Mouse (Mus musculus) forebrain, embryonic 12.5 days (tissue): ENCODE results near the gene Pik3r1. TPM values are rescaled to one million over a fixed set of nuclear protein-coding genes. Genes with fewer than 3 reads are reported as not detected.

Experiments used
- ATAC-seq: fragments of 200-750 bp; cut with Nextera tagmentation; 2 replicates; pipeline ENCODE4 v1.8.0; 2017; ENCODE audit warnings: moderate TSS enrichment; ENCODE audit not compliant: low FRiP score
- H3K27ac ChIP-seq: fragments of 300-500 bp; sonication (generic); 2 replicates; pipeline ENCODE4 v1.5.1; 2016; ENCODE audit warnings: mild to moderate bottlenecking
- H3K27me3 ChIP-seq: fragments of 300-500 bp; sonication (generic); 2 replicates; pipeline ENCODE4 v1.6.1; 2016; ENCODE audit warnings: mild to moderate bottlenecking
- H3K36me3 ChIP-seq: fragments of 300-500 bp; sonication (generic); replicated peaks from 2 replicates; pipeline ENCODE4 v1.6.1; 2016; ENCODE audit warnings: mild to moderate bottlenecking
- H3K4me1 ChIP-seq: fragments of 300-500 bp; sonication (generic); 2 replicates; pipeline ENCODE4 v1.6.1; 2016
- H3K4me2 ChIP-seq: fragments of 300-500 bp; sonication (generic); 2 replicates; pipeline ENCODE4 v1.6.1; 2016; ENCODE audit warnings: mild to moderate bottlenecking, moderate library complexity
- H3K4me3 ChIP-seq: fragments of 300-500 bp; sonication (generic); replicated peaks from 2 replicates; pipeline ENCODE4 v1.5.1; 2016; ENCODE audit warnings: mild to moderate bottlenecking
- H3K9ac ChIP-seq: fragments of 300-500 bp; sonication (generic); 2 replicates; pipeline ENCODE4 v1.6.1; 2016; ENCODE audit warnings: mild to moderate bottlenecking
- H3K9me3 ChIP-seq: fragments of 300-500 bp; sonication (generic); 2 replicates; pipeline ENCODE4 v1.6.1; 2016
- WGBS: fragments of 180-500 bp; shearing (Covaris S2); methylation state at CpG from one replicate; pipeline ENCODE4 v1.1.7; 2016; 5-methylcytosine and 5-hydroxymethylcytosine counted together
- polyA plus RNA-seq: library from polyadenylated mRNA; unstranded; fragments of >200 nt; fragmentation: Nextera tagmentation; extraction: Ambion mirVana; gene quantifications from 2 replicates; pipeline ENCODE4 v1.2.1, GENCODE M21; 2016

The Pik3r1 gene
- polyA plus RNA-seq, 1 experiment from 2014 or later: 20.4 TPM

DNA sequence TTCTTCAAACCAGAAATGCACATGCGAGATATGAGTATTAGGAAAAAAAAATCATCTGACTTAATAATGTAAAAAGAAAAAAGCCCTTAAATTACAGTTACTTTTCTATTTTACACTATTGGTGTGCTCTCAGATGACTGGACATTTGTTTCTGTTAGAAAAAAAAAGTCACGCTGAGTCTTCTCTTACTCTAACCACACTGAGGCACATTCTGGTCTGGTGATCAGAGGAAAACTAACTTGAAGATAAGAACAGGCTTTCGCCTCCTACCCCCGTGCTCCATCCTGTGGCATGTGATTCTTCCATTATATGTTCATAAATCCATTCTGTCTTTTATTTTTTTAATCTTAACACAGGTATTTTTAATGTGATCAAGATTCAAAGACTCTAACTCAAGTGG lies 30.5 kb upstream of the Pik3r1 start:
- Histone ChIP-seq H3K4me1 (peaks cover 18% of the 10 kb centered on the region), H3K4me3 (no peak overlapping the region), H3K9me3 (no peaks in the 10 kb centered on the region), H3K27ac (no peak overlapping the region), H3K36me3 (no peaks in the 10 kb centered on the region), H3K9ac (no peak overlapping the region), H3K27me3 (peaks cover 8% of the 10 kb centered on the region; the same call in 1 of the 2 replicates), H3K4me2 (no peak overlapping the region)
- 90% methylated on average over 4 of the region's 4 CpGs for WGBS
- ATAC-seq: no peak

DNA sequence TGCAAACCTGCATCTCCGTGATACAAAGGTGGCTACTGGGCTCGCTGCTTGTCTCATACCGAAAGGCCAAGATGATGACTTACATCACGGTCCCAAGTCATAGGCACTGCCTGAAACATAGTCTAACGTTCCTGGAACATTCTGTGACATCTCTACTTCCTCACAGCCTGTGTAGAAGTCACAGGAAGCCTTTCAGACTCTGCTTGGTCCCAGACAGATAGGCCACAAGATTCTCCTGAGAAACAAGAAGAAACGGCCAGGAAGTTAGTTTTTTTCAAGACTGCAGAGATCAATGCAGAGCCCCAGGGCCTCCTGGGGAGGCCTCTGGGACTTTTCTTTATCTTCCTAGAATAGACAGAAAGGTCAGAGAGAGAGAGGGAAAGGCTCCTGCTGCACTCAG lies 29.0 kb upstream of the Pik3r1 start:
- H3K4me3 ChIP-seq: no peak overlapping the region
- WGBS: 46% methylated on average over 6 of the region's 6 CpGs
- no peak for ATAC-seq

DNA sequence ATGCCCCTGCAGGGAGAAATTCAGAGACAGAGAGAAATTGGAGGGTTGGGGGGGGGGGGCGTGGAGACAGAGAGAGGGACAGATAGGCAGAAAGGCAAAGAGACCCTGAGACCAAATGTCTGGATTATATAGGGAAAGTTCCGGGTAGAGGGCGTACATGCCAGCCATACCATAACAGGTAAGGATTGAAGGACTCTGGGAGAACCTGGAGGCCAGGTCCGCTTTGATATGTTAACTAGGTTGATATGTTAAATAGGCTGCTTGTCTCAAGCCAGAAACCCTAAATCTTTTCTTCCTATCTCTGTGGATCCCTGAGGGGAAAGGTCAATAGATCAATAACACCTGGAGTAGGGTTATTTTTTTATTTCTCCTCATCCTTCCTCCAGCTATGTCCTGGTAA lies 17.7 kb upstream of the Pik3r1 start:
- Histone ChIP-seq H3K4me2 (no peak overlapping the region), H3K4me1 (no peaks in the 10 kb centered on the region), H3K27me3 (no peaks in the 10 kb centered on the region), H3K9me3 (no peaks in the 10 kb centered on the region), H3K36me3 (no peaks in the 10 kb centered on the region), H3K27ac (no peak overlapping the region), H3K9ac (no peak overlapping the region), H3K4me3 (no peak overlapping the region)
- 87% methylated on average over 3 of the region's 4 CpGs for WGBS
- no peak for ATAC-seq

More for the DNA sequence above, 29.0 kb upstream of the Pik3r1 start:
- no peak overlapping the region for H3K4me2 ChIP-seq
- H3K9me3 ChIP-seq: no peaks in the 10 kb centered on the region
- H3K9ac ChIP-seq: no peak overlapping the region
- peaks cover 8% of the 10 kb centered on the region; the same call in 1 of the 2 replicates for H3K27me3 ChIP-seq
- H3K4me1 ChIP-seq: peaks cover 17% of the 10 kb centered on the region
- no peaks in the 10 kb centered on the region for H3K36me3 ChIP-seq
- no peak overlapping the region for H3K27ac ChIP-seq

GRCm38 (mm10) chr13:101784651-101785289 lies 16.8 kb upstream of the Pik3r1 start:
- H3K4me2 ChIP-seq: no peak overlapping the region
- H3K9me3 ChIP-seq: no peaks in the 10 kb centered on the region
- H3K36me3 ChIP-seq: no peaks in the 10 kb centered on the region
- no peak overlapping the region for H3K4me3 ChIP-seq
- no peaks in the 10 kb centered on the region for H3K4me1 ChIP-seq
- no peak overlapping the region for H3K27ac ChIP-seq
- ATAC-seq: no peak
- WGBS: 97% methylated on average over 13 of the region's 13 CpGs
- no peak overlapping the region for H3K9ac ChIP-seq
- no peaks in the 10 kb centered on the region for H3K27me3 ChIP-seq

DNA sequence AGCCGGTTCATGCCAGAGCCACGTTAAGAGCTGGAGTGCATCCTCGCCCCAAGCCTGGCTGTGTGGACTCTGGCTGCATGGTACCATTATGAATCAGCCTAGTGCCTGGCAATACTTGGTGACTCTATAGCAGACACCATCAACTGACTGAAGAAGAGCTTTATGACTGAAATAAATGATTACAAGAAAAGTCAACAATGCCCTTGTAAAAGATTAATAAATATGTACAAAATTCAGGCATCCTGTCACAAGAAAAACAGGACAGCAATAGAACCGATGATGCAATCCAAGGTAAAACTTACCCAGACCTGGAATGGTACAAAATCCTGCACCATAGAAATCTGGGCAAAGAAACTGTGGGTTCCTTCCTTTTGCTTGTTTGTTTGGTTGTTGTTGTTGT lies 11.0 kb upstream of the Pik3r1 start:
- Histone ChIP-seq H3K27ac (no peak overlapping the region), H3K9ac (no peak overlapping the region), H3K4me3 (no peak overlapping the region), H3K4me2 (no peak overlapping the region), H3K27me3 (no peaks in the 10 kb centered on the region), H3K36me3 (no peaks in the 10 kb centered on the region), H3K4me1 (no peaks in the 10 kb centered on the region), H3K9me3 (no peaks in the 10 kb centered on the region)
- ATAC-seq: no peak
- WGBS: 90% methylated on average over 4 of the region's 4 CpGs

- H3K4me1 ChIP-seq: no peaks in the 10 kb centered on the region
- no peak overlapping the region for H3K27ac ChIP-seq
- no peak for ATAC-seq
- H3K27me3 ChIP-seq: no peaks in the 10 kb centered on the region
- H3K4me2 ChIP-seq: no peak overlapping the region
- no peaks in the 10 kb centered on the region for H3K36me3 ChIP-seq
- H3K9me3 ChIP-seq: no peaks in the 10 kb centered on the region
- WGBS: 69% methylated on average over 3 of the region's 3 CpGs
- H3K4me3 ChIP-seq: no peak overlapping the region
- no peak overlapping the region for H3K9ac ChIP-seq
These were observed 9.8 kb upstream of the Pik3r1 start for GRCm38 (mm10) chr13:101777851-101778250.

- H3K27ac ChIP-seq: no peak overlapping the region
- no peak overlapping the region for H3K4me3 ChIP-seq
- peaks cover 12% of the 10 kb centered on the region for H3K4me1 ChIP-seq
- H3K9ac ChIP-seq: no peak overlapping the region
- H3K27me3 ChIP-seq: no peaks in the 10 kb centered on the region
- H3K9me3 ChIP-seq: no peaks in the 10 kb centered on the region
- H3K4me2 ChIP-seq: no peak overlapping the region
- no peaks in the 10 kb centered on the region for H3K36me3 ChIP-seq
- no peak for ATAC-seq
These were observed 3.1 kb upstream of the Pik3r1 start for GRCm38 (mm10) chr13:101771071-101771470.

DNA sequence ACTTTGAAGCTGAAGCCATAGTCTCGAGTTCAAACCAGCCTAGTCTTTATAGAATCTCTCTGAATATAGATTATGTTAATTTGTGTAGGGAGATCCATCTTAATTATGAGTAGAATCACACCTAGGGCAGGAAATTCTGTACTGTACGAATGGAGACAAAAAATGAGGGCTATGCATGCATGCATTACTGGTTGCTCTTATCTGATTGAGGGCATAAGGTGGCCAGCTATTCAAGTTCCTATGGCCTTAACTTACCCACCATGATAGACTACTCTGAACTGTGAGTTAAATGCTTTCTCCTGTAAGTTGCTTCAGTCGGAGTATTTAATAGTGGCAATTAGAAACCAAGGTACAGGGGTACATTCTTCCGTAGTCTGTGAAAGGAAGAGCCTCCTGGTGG lies 1.9 kb upstream of the Pik3r1 start:
- Histone ChIP-seq H3K36me3 (no peaks in the 10 kb centered on the region), H3K27me3 (peaks cover 2% of the 10 kb centered on the region), H3K4me3 (no peak overlapping the region), H3K4me1 (peaks cover 23% of the 10 kb centered on the region), H3K9ac (no peak overlapping the region), H3K4me2 (no peak overlapping the region), H3K27ac (no peak overlapping the region), H3K9me3 (no peaks in the 10 kb centered on the region)
- ATAC-seq: no peak
- 88% methylated on average over 4 of the region's 4 CpGs for WGBS

- H3K4me3 ChIP-seq: peak overlapping the region; percentile 84
- H3K9ac ChIP-seq: peak overlapping the region; percentile 82
- peak overlapping the region; percentile 72 for H3K4me2 ChIP-seq
- ATAC-seq: no peak; the same call in 1 of the 2 replicates
- H3K27ac ChIP-seq: peak overlapping the region; percentile 79
- no peaks in the 10 kb centered on the region for H3K9me3 ChIP-seq
- no peaks in the 10 kb centered on the region for H3K36me3 ChIP-seq
- H3K27me3 ChIP-seq: peaks cover 8% of the 10 kb centered on the region
- under 1% methylated on average over 16 of the region's 17 CpGs for WGBS
- peaks cover 30% of the 10 kb centered on the region for H3K4me1 ChIP-seq
These were observed 594 bp upstream of the Pik3r1 start for GRCm38 (mm10) chr13:101768630-101768991.

- ATAC-seq: peak; percentile 52
- Histone ChIP-seq H3K4me3 (peak overlapping the region; percentile 84), H3K4me1 (peaks cover 36% of the 10 kb centered on the region), H3K4me2 (peak overlapping the region; percentile 72), H3K9me3 (no peaks in the 10 kb centered on the region), H3K9ac (peak overlapping the region; percentile 82), H3K27ac (peak overlapping the region; percentile 95), H3K36me3 (no peaks in the 10 kb centered on the region), H3K27me3 (peaks cover 17% of the 10 kb centered on the region)
- under 1% methylated on average over 60 of the region's 60 CpGs for WGBS
These were observed 806 bp downstream of the Pik3r1 start for GRCm38 (mm10) chr13:101767013-101767808.

DNA sequence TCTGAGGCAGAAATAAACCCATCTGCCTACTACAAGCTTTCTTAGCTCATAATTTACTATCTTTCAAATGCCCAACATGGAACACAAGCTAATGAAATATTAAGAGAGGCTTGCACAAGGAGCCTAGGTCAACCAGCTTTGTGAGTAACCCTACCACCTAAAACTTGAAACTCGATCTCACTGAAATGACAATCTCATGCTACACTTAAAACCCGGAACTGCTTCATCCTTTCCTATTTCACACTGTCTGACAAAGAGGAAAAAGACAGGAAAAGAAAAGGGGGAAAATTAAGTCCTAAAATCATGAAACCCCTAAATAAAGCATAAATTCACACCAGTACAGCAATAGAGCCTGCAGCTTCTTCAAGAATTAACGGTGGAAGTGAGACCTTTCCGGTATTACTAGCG lies 1.4 kb downstream of the Pik3r1 start:
- Histone ChIP-seq H3K27me3 (peaks cover 17% of the 10 kb centered on the region), H3K27ac (peak overlapping the region; percentile 95; the same call in 1 of the 2 replicates), H3K9me3 (no peaks in the 10 kb centered on the region), H3K4me1 (peaks cover 38% of the 10 kb centered on the region), H3K4me3 (peak overlapping the region; percentile 84), H3K4me2 (peak overlapping the region; percentile 72), H3K36me3 (no peaks in the 10 kb centered on the region), H3K9ac (peak overlapping the region; percentile 82)
- 0% methylated on average over 5 of the region's 5 CpGs for WGBS
- no peak for ATAC-seq

GRCm38 (mm10) chr13:101765976-101766375 lies 2.0 kb downstream of the Pik3r1 start:
- H3K4me1 ChIP-seq: peaks cover 44% of the 10 kb centered on the region
- no peak for ATAC-seq
- 0 out of 2 replicates have a peak overlapping the region, but pooled peaks have one; percentile 82 for H3K9ac ChIP-seq

DNA sequence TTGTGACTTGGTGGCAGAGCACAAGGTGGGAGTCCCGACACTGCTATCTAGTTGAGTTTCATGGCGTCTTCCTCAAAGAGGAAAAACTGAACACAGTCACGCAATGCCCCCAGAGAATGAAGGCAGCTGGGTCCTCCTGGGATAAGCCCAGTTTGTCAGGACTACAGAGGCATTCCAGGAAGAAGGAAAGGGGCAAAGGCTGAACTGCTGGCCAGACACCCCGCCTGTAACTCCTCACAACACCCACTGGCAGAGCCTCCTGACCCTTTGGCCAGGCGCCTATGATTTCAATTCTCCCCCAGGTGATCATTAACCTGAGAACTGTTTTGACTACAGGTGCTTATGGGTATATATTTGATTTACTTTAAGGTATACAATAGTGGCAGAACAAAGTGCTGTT lies 3.9 kb downstream of the Pik3r1 start:
- ATAC-seq: no peak
- peaks cover 62% of the 10 kb centered on the region for H3K4me1 ChIP-seq
- no peak overlapping the region for H3K4me3 ChIP-seq
- no peak overlapping the region for H3K9ac ChIP-seq
- H3K27ac ChIP-seq: no peak overlapping the region
- H3K27me3 ChIP-seq: peaks cover 22% of the 10 kb centered on the region
- no peaks in the 10 kb centered on the region for H3K36me3 ChIP-seq
- H3K4me2 ChIP-seq: no peak overlapping the region
- no peaks in the 10 kb centered on the region for H3K9me3 ChIP-seq
- WGBS: 81% methylated on average over 5 of the region's 5 CpGs

More at GRCm38 (mm10) chr13:101765976-101766375, 2.0 kb downstream of the Pik3r1 start:
- Histone ChIP-seq H3K27me3 (peaks cover 21% of the 10 kb centered on the region), H3K36me3 (no peaks in the 10 kb centered on the region), H3K9me3 (no peaks in the 10 kb centered on the region), H3K4me2 (peak overlapping the region; percentile 72), H3K4me3 (peak overlapping the region; percentile 84), H3K27ac (no peak overlapping the region)
- 48% methylated on average over 3 of the region's 3 CpGs for WGBS
